Mouse (Mus musculus) small intestine, adult 2 months (tissue): ENCODE measurements around the gene Homer2. TPM values are rescaled to one million over a fixed set of nuclear protein-coding genes. Genes with fewer than 3 reads are reported as not detected.

ENCODE experiments used
- H3K27ac ChIP-seq: fragments of 200-500 bp; 2 replicates; pipeline ENCODE4 v1.5.1; 2012; ENCODE audit warnings: low read depth, low read length, control low read depth, inconsistent platforms; ENCODE audit not compliant: insufficient read depth
- H3K27me3 ChIP-seq: fragments of 200-500 bp; 2 replicates; pipeline ENCODE4 v1.6.1; 2012; ENCODE audit warnings: mild to moderate bottlenecking, moderate library complexity, low read length, inconsistent platforms; ENCODE audit not compliant: control insufficient read depth, insufficient read depth
- H3K36me3 ChIP-seq: fragments of 200-500 bp; 2 replicates; pipeline ENCODE4 v1.6.1; 2012; ENCODE audit warnings: mild to moderate bottlenecking, low read length, control low read depth, inconsistent platforms; ENCODE audit not compliant: control insufficient read depth, insufficient read depth
- H3K4me1 ChIP-seq: fragments of 200-500 bp; 2 replicates; pipeline ENCODE4 v1.6.1; 2012; ENCODE audit warnings: low read length, inconsistent platforms, mixed read lengths; ENCODE audit not compliant: control insufficient read depth, insufficient read depth, insufficient read length
- H3K4me3 ChIP-seq: fragments of 200-500 bp; 2 replicates; pipeline ENCODE4 v1.5.1; 2012; ENCODE audit warnings: low read depth, mild to moderate bottlenecking, control low read depth, inconsistent platforms, low read length, moderate library complexity
- CTCF ChIP-seq: fragments of 200-500 bp; IDR thresholded peaks from 2 replicates; pipeline ENCODE4 v1.5.1; 2012; ENCODE audit warnings: low read depth, mild to moderate bottlenecking, control low read depth, inconsistent platforms, low read length, moderate library complexity, mixed read lengths; ENCODE audit not compliant: insufficient replicate concordance, insufficient read length; ENCODE audit errors: extremely low read depth
- POLR2A ChIP-seq: fragments of 200-500 bp; IDR thresholded peaks from 2 replicates; pipeline ENCODE4 v1.6.1; 2012; ENCODE audit warnings: low read depth, mild to moderate bottlenecking, control low read depth, inconsistent platforms, low read length, moderate library complexity
- WGBS: fragments of 180-500 bp; shearing (Covaris S2); methylation state at CpG from one replicate; pipeline ENCODE4 v1.1.7; 2018; 5-methylcytosine and 5-hydroxymethylcytosine counted together
- polyA plus RNA-seq: library from polyadenylated mRNA; depleted of rRNA; stranded (reverse); fragments of >200 nt; gene quantifications from 2 replicates; pipeline ENCODE4 v1.2.3, GENCODE M21; 2012

Gene Homer2
- polyA plus RNA-seq, 1 experiment, result 20.2 TPM

DNA sequence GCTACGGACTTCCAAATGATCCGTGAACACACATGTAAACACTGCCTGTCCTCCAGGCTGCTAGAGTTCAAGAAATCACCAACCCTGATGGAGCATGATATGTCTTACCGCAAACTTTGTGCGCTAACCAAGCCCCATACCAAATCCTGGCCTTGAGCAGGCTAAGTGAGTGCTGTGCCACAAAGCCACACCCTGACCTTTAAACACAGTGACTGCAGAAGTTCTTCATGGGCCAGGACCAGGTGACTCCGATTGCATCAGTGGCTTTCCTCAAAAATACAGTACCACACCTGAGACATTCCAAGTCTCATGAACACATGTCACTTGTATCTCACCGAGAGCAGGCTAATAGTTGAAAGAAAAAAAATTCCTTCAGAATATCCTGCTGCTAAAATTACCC is 83.6 kb downstream of the Homer2 start:
- no peak overlapping the region for H3K4me3 ChIP-seq
- no peak overlapping the region for H3K27ac ChIP-seq
- H3K36me3 ChIP-seq, result no peaks in the 10 kb centered on the region
- H3K27me3 ChIP-seq, result no peaks in the 10 kb centered on the region
- H3K4me1 ChIP-seq, result peaks cover 3% of the 10 kb centered on the region; the same call in 1 of the 2 replicates
- WGBS, result 54% methylated on average over 6 of the region's 6 CpGs
- TF ChIP-seq POLR2A (no peak), CTCF (no peak)

DNA sequence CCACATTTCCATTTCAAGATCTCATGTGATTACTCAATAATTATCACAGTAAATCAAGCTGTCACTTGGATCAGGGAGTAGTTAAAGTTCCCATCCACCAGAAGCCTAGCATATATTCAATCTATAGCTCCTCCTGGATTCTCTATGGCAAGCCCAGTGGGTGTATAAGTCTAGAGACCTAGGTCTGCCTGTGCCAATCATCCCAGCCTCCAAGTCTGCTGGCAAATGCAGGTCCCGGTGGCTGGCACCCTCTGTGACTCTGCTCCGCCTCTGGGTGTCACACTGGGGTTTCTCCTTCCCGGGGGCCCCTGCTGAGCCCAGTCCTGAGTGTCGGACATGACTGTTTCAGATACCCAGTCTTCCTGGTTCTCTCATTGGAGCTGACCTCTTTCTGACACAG is 84.5 kb downstream of the Homer2 start:
- no peak for TF ChIP-seq POLR2A
- no peak for TF ChIP-seq CTCF
- H3K4me1 ChIP-seq, result peaks cover 3% of the 10 kb centered on the region; the same call in 1 of the 2 replicates
- no peaks in the 10 kb centered on the region for H3K27me3 ChIP-seq
- 82% methylated on average over 4 of the region's 4 CpGs for WGBS
- H3K27ac ChIP-seq, result no peak overlapping the region
- no peak overlapping the region for H3K4me3 ChIP-seq
- H3K36me3 ChIP-seq, result no peaks in the 10 kb centered on the region; the same call in 1 of the 2 replicates

DNA sequence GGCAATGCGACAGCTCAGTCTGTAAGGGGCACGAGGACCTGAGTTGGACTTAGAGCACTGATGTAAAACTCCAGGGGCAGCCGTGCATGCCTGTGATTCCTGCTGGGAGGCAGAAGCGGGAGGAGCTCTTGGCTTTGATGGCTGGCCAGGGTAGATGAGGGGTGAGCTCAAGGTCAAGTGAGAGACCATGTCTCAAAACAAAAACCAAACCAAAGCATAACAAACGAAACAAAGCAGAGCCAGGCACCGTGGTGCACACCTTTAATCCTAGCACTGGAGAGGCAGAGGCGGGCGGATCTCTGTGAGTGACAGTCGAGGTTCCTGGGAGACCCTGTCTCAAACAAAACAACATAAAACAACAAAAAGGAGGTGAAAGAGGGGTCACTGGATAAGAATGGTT is 92.3 kb downstream of the Homer2 start:
- H3K27me3 ChIP-seq, result no peaks in the 10 kb centered on the region
- H3K4me1 ChIP-seq, result no peaks in the 10 kb centered on the region
- no peak for TF ChIP-seq POLR2A
- TF ChIP-seq CTCF, result no peak
- H3K4me3 ChIP-seq, result no peak overlapping the region
- no peak overlapping the region for H3K27ac ChIP-seq
- peaks cover 16% of the 10 kb centered on the region; the same call in 1 of the 2 replicates for H3K36me3 ChIP-seq
- WGBS, result 79% methylated on average over 9 of the region's 9 CpGs

DNA sequence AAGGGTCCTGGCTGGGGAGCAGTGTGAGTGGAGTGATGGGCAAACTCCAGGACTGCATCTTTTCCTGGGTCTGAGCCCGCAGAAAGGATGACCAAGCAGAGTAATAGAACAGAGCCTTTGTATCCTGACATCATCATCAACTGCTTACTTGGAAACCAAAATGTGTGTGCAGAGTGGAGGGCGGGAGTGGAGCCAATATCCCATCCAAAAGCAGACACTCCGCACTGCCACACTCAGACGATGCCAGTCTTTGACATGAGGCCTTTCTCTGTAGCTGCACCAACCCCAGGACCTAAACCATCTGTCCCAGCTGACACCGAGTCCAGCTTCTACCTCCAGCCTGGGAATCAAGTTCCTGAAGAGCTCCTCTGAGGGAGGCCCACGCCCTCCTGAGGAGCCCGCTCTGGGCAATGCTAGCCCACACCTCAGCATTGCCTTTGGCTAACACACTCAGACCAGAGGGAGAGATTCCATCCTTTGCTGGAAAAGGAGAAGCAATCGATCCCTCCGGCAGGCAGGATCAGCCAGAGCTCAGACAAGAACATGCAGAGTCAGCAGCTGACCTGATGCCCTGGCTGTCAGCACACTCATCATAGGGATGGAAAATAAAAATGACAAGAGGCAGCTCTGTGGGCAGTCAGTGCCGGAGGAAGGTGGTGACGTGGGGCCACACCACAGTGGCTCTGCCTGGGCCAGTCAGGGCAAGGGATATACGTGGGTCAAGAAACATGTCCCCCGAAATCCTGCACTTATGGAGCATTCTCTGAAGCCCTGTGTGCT is 94.3 kb downstream of the Homer2 start:
- H3K27me3 ChIP-seq, result no peaks in the 10 kb centered on the region
- no peak overlapping the region for H3K27ac ChIP-seq
- 91% methylated on average over 13 of the region's 13 CpGs for WGBS
- no peaks in the 10 kb centered on the region for H3K4me1 ChIP-seq
- TF ChIP-seq CTCF, result no peak
- TF ChIP-seq POLR2A, result no peak
- H3K4me3 ChIP-seq, result no peak overlapping the region
- peaks cover 16% of the 10 kb centered on the region; the same call in 1 of the 2 replicates for H3K36me3 ChIP-seq

DNA sequence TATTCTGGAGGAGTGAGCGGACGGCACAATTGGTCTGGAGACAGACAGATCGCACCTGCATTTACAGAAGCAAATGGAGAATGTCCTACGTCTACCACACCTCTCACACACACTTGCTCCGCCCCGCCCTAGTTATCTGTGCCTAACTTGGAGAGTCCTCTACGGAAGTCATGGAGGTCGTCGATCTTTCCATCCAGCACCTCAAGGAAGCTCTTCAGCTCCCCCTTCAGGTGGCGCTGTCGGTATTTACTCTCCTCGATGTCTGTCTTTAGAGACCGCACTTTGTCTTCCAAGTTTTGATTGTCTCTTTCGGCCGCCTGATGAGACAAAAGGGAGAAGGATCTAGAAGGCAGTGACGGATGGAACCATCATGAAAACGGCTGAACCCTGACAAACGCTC is 97.2 kb downstream of the Homer2 start:
- no peaks in the 10 kb centered on the region for H3K4me1 ChIP-seq
- H3K4me3 ChIP-seq, result no peak overlapping the region
- H3K36me3 ChIP-seq, result peaks cover 16% of the 10 kb centered on the region; the same call in 1 of the 2 replicates
- no peaks in the 10 kb centered on the region for H3K27me3 ChIP-seq
- TF ChIP-seq POLR2A (no peak), CTCF (peak; percentile 44; the same call in 1 of the 2 replicates)
- H3K27ac ChIP-seq, result no peak overlapping the region
- WGBS, result 57% methylated on average over 18 of the region's 18 CpGs

DNA sequence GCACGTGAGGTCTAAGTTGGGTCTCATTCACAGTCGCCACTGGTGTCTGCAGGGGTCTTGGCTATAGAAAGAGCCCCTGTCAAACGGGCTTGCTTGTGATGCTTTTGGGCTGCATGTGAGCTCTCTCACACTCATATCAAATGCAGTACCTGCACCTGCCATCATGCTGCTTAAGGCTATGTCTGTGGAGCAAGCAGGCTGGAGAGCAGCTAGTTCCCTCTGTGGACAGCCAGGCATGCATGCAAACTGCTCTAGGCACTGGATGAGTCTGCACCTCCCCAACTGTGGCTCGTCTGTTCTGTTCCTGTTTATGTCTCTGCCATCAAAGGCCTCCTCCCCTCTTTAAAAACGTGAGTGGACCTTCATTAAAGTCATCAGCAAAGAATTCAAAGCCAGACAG is 100.9 kb downstream of the Homer2 start:
- Histone ChIP-seq H3K27me3 (no peaks in the 10 kb centered on the region), H3K36me3 (peaks cover 5% of the 10 kb centered on the region; the same call in 1 of the 2 replicates), H3K4me3 (no peak overlapping the region), H3K4me1 (no peaks in the 10 kb centered on the region), H3K27ac (no peak overlapping the region)
- no peak for TF ChIP-seq POLR2A
- no peak for TF ChIP-seq CTCF
- 74% methylated on average over 5 of the region's 5 CpGs for WGBS

DNA sequence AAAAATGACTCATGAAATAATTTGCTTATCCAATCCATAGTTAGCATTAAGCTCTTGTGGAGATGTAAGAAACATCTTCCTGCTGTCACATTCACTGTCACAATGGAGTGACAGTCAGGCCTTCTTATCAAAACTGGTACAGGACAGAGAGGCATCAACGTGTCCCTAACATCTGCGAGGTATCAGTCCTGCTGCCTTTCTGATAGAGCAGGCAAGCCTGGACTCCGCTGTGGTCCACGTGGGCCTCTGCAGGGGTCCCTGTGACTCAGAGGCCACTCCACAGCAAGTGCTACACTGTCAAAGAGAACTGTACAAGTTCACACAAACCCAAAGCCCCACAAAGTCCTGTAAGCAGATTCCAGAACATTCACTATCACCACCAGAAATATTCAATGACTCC is 101.8 kb downstream of the Homer2 start:
- no peak overlapping the region for H3K4me3 ChIP-seq
- no peaks in the 10 kb centered on the region for H3K4me1 ChIP-seq
- H3K27me3 ChIP-seq, result no peaks in the 10 kb centered on the region
- 74% methylated on average over 4 of the region's 4 CpGs for WGBS
- no peak overlapping the region for H3K27ac ChIP-seq
- TF ChIP-seq CTCF (no peak), POLR2A (no peak)
- peaks cover 2% of the 10 kb centered on the region; the same call in 1 of the 2 replicates for H3K36me3 ChIP-seq
